9 mouse cellular contexts compared by ENCODE assay signal in the genomic region with DNA sequence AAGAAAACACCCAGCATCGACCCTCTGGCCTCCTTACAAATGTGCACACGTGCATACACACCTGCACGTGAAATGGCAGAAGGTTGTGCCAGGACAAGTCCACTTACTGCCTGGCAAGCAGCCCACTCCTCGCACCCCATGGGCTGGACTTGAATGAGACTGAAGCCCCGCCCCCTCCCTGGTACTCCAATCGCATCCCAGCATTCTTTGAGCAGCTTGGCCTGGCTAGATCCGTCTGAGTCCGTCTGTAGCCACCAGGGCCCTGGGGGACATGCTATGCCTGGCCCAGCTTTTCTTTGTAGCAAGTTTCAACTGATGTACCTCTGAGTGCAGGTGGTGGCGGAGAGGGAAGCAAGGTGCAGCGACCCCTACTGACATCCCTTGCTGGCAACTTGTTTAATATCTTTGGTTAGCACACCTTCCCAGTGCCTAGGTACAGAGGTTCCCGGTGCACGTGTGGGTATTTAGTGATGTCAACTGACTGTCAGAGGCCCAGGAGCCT. TPM values are rescaled to one million over a fixed set of nuclear protein-coding genes. Genes with fewer than 3 reads are reported as not detected.
A peak's percentile ranks its signal among the peaks of the same experiment; 100 is the strongest.
DNase-seq lines count a peak whose midpoint lies in the region; ATAC-seq and TF ChIP-seq lines count a peak whose summit lies in the region.
"Had no signal": no experiment of that assay in that cellular context is flagged by ENCODE, and none has a peak within 500 bp of the region (broad histone marks: within the 10 kb centered on the region; RNA-seq: fewer than 3 reads in every experiment).

No protein-coding gene starts in this region.

- peak; percentile 54 to 69 for DNase-seq in adrenal gland, adult (ENCODE audit: inconsistent age in 2 of 2, low spot score in 1 of 2)
- no peak for DNase-seq in adrenal gland, adult 8-10 months
- DNase-seq in NIH3T3 (ENCODE audit: low read depth): peak; percentile 32
- peak; percentile 83 for DNase-seq in kidney, adult 18-20 months
- peak; percentile 76 for DNase-seq in lung, embryonic 14.5 days
- peak; percentile 79 for DNase-seq in retina, embryonic 14.5 days (ENCODE audit: low spot score)

- H3K9ac ChIP-seq in forebrain, embryonic 13.5 days: no peak overlapping the region
- peak overlapping the region; percentile 13; the same call in 1 of the 2 replicates for H3K9ac ChIP-seq in lung, embryonic 14.5 days

- peaks cover 26% of the 10 kb centered on the region for H3K4me1 ChIP-seq in forebrain, embryonic 13.5 days
- H3K4me1 ChIP-seq in lung, embryonic 14.5 days (ENCODE audit: insufficient read depth): peaks cover 11% of the 10 kb centered on the region

- no peak overlapping the region for H3K4me3 ChIP-seq in forebrain, embryonic 13.5 days
- no peak overlapping the region for H3K4me3 ChIP-seq in lung, embryonic 14.5 days (ENCODE audit: low read depth, low read length)

- no peak overlapping the region for H3K27ac ChIP-seq in forebrain, embryonic 13.5 days
- peak overlapping the region; percentile 69 for H3K27ac ChIP-seq in lung, embryonic 14.5 days (ENCODE audit: low read depth)
- H3K27ac ChIP-seq: macrophage had no signal

- ATAC-seq in forebrain, embryonic 13.5 days: peak; percentile 63; the same call in 1 of the 2 replicates
- ATAC-seq in lung, embryonic 14.5 days (ENCODE audit: insufficient read depth): peak; percentile 74
- ATAC-seq in frontal cortex, adult (ENCODE audit: low TSS enrichment): no peak

- 7% methylated on average over 12 of the region's 12 CpGs for WGBS in forebrain, embryonic 13.5 days
- 6% methylated on average over 12 of the region's 12 CpGs for WGBS in lung, embryonic 14.5 days

- no peaks in the 10 kb centered on the region for H3K27me3 ChIP-seq in forebrain, embryonic 13.5 days
- no peaks in the 10 kb centered on the region for H3K27me3 ChIP-seq in lung, embryonic 14.5 days (ENCODE audit: insufficient read depth, low read length)

- H3K9me3 ChIP-seq in forebrain, embryonic 13.5 days (replicated peaks): no peaks in the 10 kb centered on the region
- H3K9me3 ChIP-seq in lung, embryonic 14.5 days (ENCODE audit: low read depth, low read length): no peaks in the 10 kb centered on the region

- TF ChIP-seq CTCF in lung, embryonic 14.5 days (IDR thresholded peaks at IDR 0.05; ENCODE audit: low read depth): peak; percentile 41; the same call in 1 of the 2 replicates

- H3K4me2 ChIP-seq in forebrain, embryonic 13.5 days: peak overlapping the region; percentile 6
- peak overlapping the region; percentile 44 for H3K4me2 ChIP-seq in lung, embryonic 14.5 days

- peaks cover 21% of the 10 kb centered on the region for H3K36me3 ChIP-seq in forebrain, embryonic 13.5 days (ENCODE audit: poor library complexity, severe bottlenecking)
- peaks cover 24% of the 10 kb centered on the region for H3K36me3 ChIP-seq in lung, embryonic 14.5 days (ENCODE audit: insufficient read depth)

RNA-seq across cellular contexts. Expression of a gene that starts 12.3 kb away (rescaled TPM):
- total RNA-seq in adrenal gland, adult 8-10 months (2022): 10 to 100 TPM; 28.7 to 45.0 (median 30.4) TPM
- polyA plus RNA-seq in forebrain, embryonic 13.5 days (2015; fragmentation: Nextera tagmentation; extraction: Ambion mirVana): 14.0 and 14.3 TPM in 2 replicates
- polyA plus RNA-seq in lung, embryonic 14.5 days (2014; fragmentation: Nextera tagmentation; extraction: Ambion mirVana): 8.0 and 10.0 TPM in 2 replicates

RNA-seq across cellular contexts. Expression of a gene that starts 16.1 kb away (rescaled TPM):
- total RNA-seq in adrenal gland, adult 8-10 months (2022): under 1 TPM; 0.07 to 0.67 (median 0.21) TPM
- 0.05 and 0.20 TPM in 2 replicates for polyA plus RNA-seq in forebrain, embryonic 13.5 days (2015; fragmentation: Nextera tagmentation; extraction: Ambion mirVana)
- polyA plus RNA-seq in lung, embryonic 14.5 days (2014; fragmentation: Nextera tagmentation; extraction: Ambion mirVana): 8.4 and 10.5 TPM in 2 replicates
- polyA plus RNA-seq: macrophage had no signal

RNA-seq across cellular contexts. Expression of a gene that starts 22.6 kb away (rescaled TPM):
- total RNA-seq in adrenal gland, adult 8-10 months (2022): not detected
- polyA plus RNA-seq in forebrain, embryonic 13.5 days (2015; fragmentation: Nextera tagmentation; extraction: Ambion mirVana): not detected in 2 replicates
- polyA plus RNA-seq in lung, embryonic 14.5 days (2014; fragmentation: Nextera tagmentation; extraction: Ambion mirVana): not detected in 2 replicates
- polyA plus RNA-seq: macrophage had no signal

RNA-seq across cellular contexts. Expression of a gene that starts 23.0 kb away (rescaled TPM):
- total RNA-seq in adrenal gland, adult 8-10 months (2022): 10 to 100 TPM; 21.2 to 26.6 (median 23.3) TPM
- 85.5 and 88.5 TPM in 2 replicates for polyA plus RNA-seq in forebrain, embryonic 13.5 days (2015; fragmentation: Nextera tagmentation; extraction: Ambion mirVana)
- polyA plus RNA-seq in lung, embryonic 14.5 days (2014; fragmentation: Nextera tagmentation; extraction: Ambion mirVana): 78.8 and 79.3 TPM in 2 replicates

RNA-seq across cellular contexts. Expression of a gene that starts 28.2 kb away (rescaled TPM):
- 10 to 100 TPM; 59.3 to 74.4 (median 65.0) TPM for total RNA-seq in adrenal gland, adult 8-10 months (2022)
- polyA plus RNA-seq in forebrain, embryonic 13.5 days (2015; fragmentation: Nextera tagmentation; extraction: Ambion mirVana): 23.5 and 27.6 TPM in 2 replicates
- 37.6 and 39.8 TPM in 2 replicates for polyA plus RNA-seq in lung, embryonic 14.5 days (2014; fragmentation: Nextera tagmentation; extraction: Ambion mirVana)
